Mouse (Mus musculus): ENCODE data around the gene Ptp4a2. TPM values are rescaled to one million over a fixed set of nuclear protein-coding genes. Genes with fewer than 3 reads are reported as not detected.
A peak's percentile ranks its signal among the peaks of the same experiment; 100 is the strongest.

Gene Ptp4a2
- polyA plus RNA-seq, 1 experiment from 2014 or later = 279 TPM

DNA sequence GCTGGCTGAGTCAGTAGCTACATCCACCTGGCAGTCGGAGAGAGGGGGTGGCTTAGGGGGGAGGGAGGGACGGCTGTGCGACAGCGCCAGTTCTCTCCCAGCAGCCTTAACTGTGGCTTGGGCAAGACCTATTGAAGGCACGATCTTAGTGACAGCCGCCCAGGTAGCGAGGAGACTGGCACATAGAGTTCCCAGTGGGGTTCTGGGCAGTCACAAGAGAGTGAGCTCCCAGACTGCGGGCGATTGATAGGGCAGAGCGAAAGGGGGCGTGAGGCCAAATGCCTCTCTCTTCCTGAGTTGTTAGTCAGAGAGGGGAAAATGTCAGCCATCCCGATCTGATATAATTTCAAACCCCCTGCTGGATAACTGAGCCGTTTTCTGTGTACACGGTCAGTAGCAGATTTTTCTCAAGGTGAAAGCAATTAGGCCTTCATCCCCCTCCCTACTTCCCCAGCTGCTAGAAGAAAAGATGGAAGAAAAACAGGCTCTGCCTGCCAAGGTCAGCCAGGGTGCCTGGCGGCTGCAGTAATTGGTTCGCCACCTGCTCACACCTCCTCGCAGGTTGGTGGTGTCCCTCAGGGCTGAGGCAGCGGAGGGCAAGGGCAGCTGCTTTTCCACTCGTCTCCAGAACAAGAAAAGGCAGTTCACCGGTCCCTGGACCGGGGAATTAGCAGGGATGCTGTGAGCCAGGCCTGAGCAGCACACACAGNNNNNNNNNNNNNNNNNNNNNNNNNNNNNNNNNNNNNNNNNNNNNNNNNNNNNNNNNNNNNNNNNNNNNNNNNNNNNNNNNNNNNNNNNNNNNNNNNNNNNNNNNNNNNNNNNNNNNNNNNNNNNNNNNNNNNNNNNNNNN is 39.1 kb upstream of the Ptp4a2 start:
- Histone ChIP-seq H3K4me3 (ENCODE audit: low read depth, low read length) (0 out of 2 replicates have a peak overlapping the region, but pooled peaks have one; percentile 2), H3K27me3 (replicated peaks; ENCODE audit: control insufficient read depth, insufficient read depth, low read length) (no peaks in the 10 kb centered on the region), H3K4me2 (ENCODE audit: low read length) (peak overlapping the region; percentile 44), H3K9ac (ENCODE audit: low read length) (no peak overlapping the region), H3K27ac (ENCODE audit: low read depth) (0 out of 2 replicates have a peak overlapping the region, but pooled peaks have one; percentile 11), H3K9me3 (ENCODE audit: control insufficient read depth, low read length) (no peaks in the 10 kb centered on the region), H3K4me1 (replicated peaks; ENCODE audit: control insufficient read depth, insufficient read depth, low read length) (peaks cover 14% of the 10 kb centered on the region), H3K36me3 (ENCODE audit: control insufficient read depth, insufficient read depth, low read length) (no peaks in the 10 kb centered on the region)
- 5% methylated on average over 21 of the region's 21 CpGs for WGBS
- DNase-seq (ENCODE audit: low spot score) = peak; percentile 67
- ATAC-seq (replicated peaks; ENCODE audit: low FRiP score, low TSS enrichment, low read depth) = 0 out of 2 replicates have a peak, but pooled peaks have one; percentile 12

DNA sequence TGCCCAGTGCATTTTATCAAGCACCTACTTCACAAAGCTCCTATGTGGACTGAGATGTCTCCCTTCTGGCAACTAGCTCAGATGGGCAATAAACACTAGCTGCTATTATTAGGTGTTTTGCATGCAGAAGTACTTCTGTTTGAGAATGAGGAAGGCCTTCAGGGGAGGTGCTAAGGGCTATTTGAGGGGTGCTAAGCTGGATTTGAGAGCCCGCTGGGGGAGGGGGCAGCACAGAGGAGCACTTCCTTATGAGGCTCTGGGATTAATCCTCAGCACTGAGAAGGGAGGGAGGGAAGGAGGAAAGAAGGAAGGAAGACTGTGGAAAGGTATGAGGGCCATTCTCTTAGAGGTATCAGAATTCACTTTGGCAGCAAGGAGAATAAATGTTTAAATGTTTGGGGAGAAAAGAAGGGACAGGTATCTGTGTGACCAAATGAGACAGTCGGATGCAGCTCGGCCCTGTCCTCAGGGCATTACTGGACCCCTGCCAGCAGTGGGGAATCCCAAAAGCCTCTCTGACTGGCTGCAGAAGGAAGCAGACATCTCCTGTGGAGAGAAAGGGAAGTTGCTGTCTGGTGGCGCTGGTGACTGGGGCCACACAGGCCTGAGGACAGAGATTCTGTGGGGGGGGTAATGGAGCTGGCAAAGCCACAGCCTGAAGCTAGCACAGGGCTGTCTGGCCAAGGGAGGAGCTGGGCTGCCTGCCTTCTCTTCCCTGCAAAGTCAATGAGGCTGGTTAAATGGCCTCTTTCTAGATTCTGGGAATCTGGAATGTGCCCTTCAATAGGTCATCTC is 28.9 kb upstream of the Ptp4a2 start:
- peaks cover 5% of the 10 kb centered on the region; the same call in 1 of the 2 replicates for H3K4me1 ChIP-seq (replicated peaks; ENCODE audit: control insufficient read depth, insufficient read depth, low read length)
- no peak for ATAC-seq (replicated peaks; ENCODE audit: low FRiP score, low TSS enrichment, low read depth)
- WGBS = 32% methylated on average over 4 of the region's 4 CpGs
- no peaks in the 10 kb centered on the region for H3K27me3 ChIP-seq (replicated peaks; ENCODE audit: control insufficient read depth, insufficient read depth, low read length)
- no peaks in the 10 kb centered on the region for H3K36me3 ChIP-seq (ENCODE audit: control insufficient read depth, insufficient read depth, low read length)
- H3K9ac ChIP-seq (ENCODE audit: low read length) = no peak overlapping the region
- no peak overlapping the region for H3K4me3 ChIP-seq (ENCODE audit: low read depth, low read length)
- no peak overlapping the region for H3K27ac ChIP-seq (ENCODE audit: low read depth)
- H3K4me2 ChIP-seq (ENCODE audit: low read length) = no peak overlapping the region
- H3K9me3 ChIP-seq (ENCODE audit: control insufficient read depth, low read length) = no peaks in the 10 kb centered on the region
- DNase-seq (ENCODE audit: low spot score) = no peak

DNA sequence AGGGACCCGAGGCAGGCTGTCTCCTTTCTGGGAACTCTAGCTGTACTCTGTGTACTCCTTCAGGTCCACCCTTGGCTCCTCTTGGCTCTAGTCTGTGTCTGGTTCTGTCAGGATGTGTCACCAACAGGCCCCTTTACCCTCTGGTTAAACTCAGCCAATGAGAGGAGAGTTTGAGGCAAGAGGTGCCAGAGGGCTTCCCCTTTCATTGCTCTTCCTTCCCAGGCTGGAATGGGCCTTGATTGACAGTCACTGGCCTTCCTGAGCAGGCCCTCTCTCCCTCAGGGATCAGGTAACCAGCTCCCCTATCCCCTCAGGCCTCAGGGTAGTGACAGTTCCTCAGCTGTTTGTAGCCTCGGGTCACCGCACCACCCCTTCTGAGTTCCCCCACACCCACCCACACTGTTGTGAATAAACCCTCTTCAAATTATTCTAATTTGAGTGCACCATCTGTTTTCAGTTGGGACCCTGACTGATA is 28.1 kb upstream of the Ptp4a2 start:
- Histone ChIP-seq H3K36me3 (ENCODE audit: control insufficient read depth, insufficient read depth, low read length) (no peaks in the 10 kb centered on the region), H3K4me3 (ENCODE audit: low read depth, low read length) (no peak overlapping the region), H3K4me1 (replicated peaks; ENCODE audit: control insufficient read depth, insufficient read depth, low read length) (peaks cover 5% of the 10 kb centered on the region; the same call in 1 of the 2 replicates), H3K9me3 (ENCODE audit: control insufficient read depth, low read length) (0 out of 2 replicates have a peak, but pooled peaks cover 2% of the 10 kb centered on the region), H3K27me3 (replicated peaks; ENCODE audit: control insufficient read depth, insufficient read depth, low read length) (no peaks in the 10 kb centered on the region), H3K9ac (ENCODE audit: low read length) (no peak overlapping the region), H3K27ac (ENCODE audit: low read depth) (no peak overlapping the region), H3K4me2 (ENCODE audit: low read length) (no peak overlapping the region)
- DNase-seq (ENCODE audit: low spot score) (no peak), ATAC-seq (replicated peaks; ENCODE audit: low FRiP score, low TSS enrichment, low read depth) (0 out of 2 replicates have a peak, but pooled peaks have one; percentile 44)
- 43% methylated on average over 3 of the region's 3 CpGs for WGBS

DNA sequence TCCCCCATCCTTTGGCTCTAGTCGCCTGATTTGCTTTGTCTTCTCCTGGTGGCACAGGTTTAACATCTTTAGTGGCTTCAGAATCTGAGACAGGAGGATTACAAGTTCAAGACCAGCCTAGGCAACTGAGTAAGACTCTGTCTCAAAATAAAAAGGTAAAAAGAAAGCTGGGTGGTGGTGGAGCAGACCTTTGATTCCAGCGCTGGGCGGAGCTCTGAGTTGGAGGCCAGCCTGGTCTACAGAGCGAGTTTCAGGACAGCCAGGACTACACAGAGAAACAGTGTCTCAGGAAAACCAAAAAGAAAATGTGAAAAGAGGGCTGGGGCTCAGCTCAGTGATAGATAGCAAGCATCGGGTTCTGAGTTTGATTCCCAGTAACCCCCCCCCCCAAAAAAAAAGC is 27.5 kb upstream of the Ptp4a2 start:
- H3K4me3 ChIP-seq (ENCODE audit: low read depth, low read length) = no peak overlapping the region
- 83% methylated on average over 5 of the region's 5 CpGs for WGBS

DNA sequence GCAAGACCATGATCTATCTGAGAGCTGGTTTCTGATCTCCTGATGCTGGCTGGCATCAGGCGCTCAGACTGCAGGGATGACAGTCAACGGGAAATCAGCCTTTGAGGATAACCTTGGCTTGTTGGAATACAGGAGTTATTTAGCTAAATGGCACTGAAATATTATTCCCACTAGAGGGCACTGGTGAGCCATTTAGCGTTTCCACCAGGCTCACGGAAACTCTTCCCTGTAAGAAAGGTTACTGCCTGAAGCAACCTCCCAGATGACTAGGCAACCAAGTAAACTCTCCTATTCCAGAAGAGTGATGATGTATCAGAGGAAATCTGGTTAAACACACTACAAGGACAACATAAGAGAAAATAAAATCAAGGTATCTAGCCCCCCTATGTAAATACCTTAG is 25.8 kb upstream of the Ptp4a2 start:
- H3K4me2 ChIP-seq (ENCODE audit: low read length) = no peak overlapping the region
- H3K27me3 ChIP-seq (replicated peaks; ENCODE audit: control insufficient read depth, insufficient read depth, low read length) = no peaks in the 10 kb centered on the region
- H3K9me3 ChIP-seq (ENCODE audit: control insufficient read depth, low read length) = 0 out of 2 replicates have a peak, but pooled peaks cover 2% of the 10 kb centered on the region
- no peak overlapping the region for H3K27ac ChIP-seq (ENCODE audit: low read depth)
- 3% methylated on average over 4 of the region's 4 CpGs for WGBS
- ATAC-seq (replicated peaks; ENCODE audit: low FRiP score, low TSS enrichment, low read depth) = no peak
- no peak overlapping the region for H3K4me3 ChIP-seq (ENCODE audit: low read depth, low read length)
- H3K9ac ChIP-seq (ENCODE audit: low read length) = no peak overlapping the region
- H3K4me1 ChIP-seq (replicated peaks; ENCODE audit: control insufficient read depth, insufficient read depth, low read length) = peaks cover 8% of the 10 kb centered on the region; the same call in 1 of the 2 replicates
- peak; percentile 82 for DNase-seq (ENCODE audit: low spot score)
- no peaks in the 10 kb centered on the region for H3K36me3 ChIP-seq (ENCODE audit: control insufficient read depth, insufficient read depth, low read length)

More for the DNA sequence above, 27.5 kb upstream of the Ptp4a2 start:
- H3K27ac ChIP-seq (ENCODE audit: low read depth) = no peak overlapping the region
- no peak overlapping the region for H3K9ac ChIP-seq (ENCODE audit: low read length)
- 0 out of 2 replicates have a peak, but pooled peaks cover 2% of the 10 kb centered on the region for H3K9me3 ChIP-seq (ENCODE audit: control insufficient read depth, low read length)
- no peak for DNase-seq (ENCODE audit: low spot score)
- no peaks in the 10 kb centered on the region for H3K27me3 ChIP-seq (replicated peaks; ENCODE audit: control insufficient read depth, insufficient read depth, low read length)
- no peak overlapping the region for H3K4me2 ChIP-seq (ENCODE audit: low read length)
- ATAC-seq (replicated peaks; ENCODE audit: low FRiP score, low TSS enrichment, low read depth) = no peak
- no peaks in the 10 kb centered on the region for H3K36me3 ChIP-seq (ENCODE audit: control insufficient read depth, insufficient read depth, low read length)
- H3K4me1 ChIP-seq (replicated peaks; ENCODE audit: control insufficient read depth, insufficient read depth, low read length) = peaks cover 5% of the 10 kb centered on the region; the same call in 1 of the 2 replicates

DNA sequence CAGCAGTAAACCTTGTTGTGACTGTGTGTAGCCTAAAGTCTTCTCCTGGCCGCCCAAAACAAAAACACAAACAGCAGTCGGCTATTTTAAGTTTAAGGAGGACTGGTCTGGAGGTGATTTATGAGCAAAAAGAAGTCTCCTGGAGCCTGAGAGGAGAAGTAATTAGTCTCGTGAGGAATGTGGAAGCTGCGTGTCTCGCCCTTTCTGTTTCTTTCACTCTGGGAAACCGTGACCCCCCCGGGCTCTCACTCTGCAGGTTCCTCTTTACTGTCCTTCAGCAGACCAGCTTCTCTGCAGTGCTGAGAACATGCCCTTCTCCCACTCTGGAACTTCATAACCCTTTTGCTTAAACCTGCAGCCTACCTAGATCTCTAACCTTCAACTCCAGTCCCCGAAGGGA is 22.3 kb upstream of the Ptp4a2 start:
- H3K27ac ChIP-seq (ENCODE audit: low read depth) = no peak overlapping the region
- ATAC-seq (replicated peaks; ENCODE audit: low FRiP score, low TSS enrichment, low read depth) = no peak
- WGBS = 29% methylated on average over 8 of the region's 8 CpGs

DNA sequence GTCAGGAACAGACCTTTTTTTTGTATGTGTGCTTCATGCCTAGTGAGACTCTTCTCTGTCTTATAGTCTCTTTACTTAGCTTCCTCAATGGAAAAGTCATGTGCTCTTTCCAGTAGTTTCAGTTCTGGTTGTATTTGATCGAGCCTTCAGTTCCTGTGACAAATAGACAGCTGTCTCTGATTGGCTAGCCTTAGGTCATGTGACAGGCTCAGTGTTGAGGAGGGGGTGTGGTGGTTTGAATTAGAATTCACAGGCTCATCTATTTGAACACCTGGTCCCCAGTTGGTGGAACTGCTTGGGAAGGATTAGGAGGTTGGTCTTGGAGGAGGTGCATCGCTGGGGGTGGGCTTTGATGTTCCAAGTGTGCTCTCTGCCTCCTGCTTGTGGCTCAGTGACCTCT is 21.4 kb upstream of the Ptp4a2 start:
- ATAC-seq (replicated peaks; ENCODE audit: low FRiP score, low TSS enrichment, low read depth) (no peak), DNase-seq (ENCODE audit: low spot score) (no peak)
- H3K27ac ChIP-seq (ENCODE audit: low read depth) = no peak overlapping the region
- 0 out of 2 replicates have a peak, but pooled peaks cover 2% of the 10 kb centered on the region for H3K9me3 ChIP-seq (ENCODE audit: control insufficient read depth, low read length)
- 91% methylated on average over 2 of the region's 2 CpGs for WGBS
- H3K36me3 ChIP-seq (ENCODE audit: control insufficient read depth, insufficient read depth, low read length) = no peaks in the 10 kb centered on the region
- H3K4me3 ChIP-seq (ENCODE audit: low read depth, low read length) = no peak overlapping the region
- no peak overlapping the region for H3K4me2 ChIP-seq (ENCODE audit: low read length)
- no peaks in the 10 kb centered on the region for H3K27me3 ChIP-seq (replicated peaks; ENCODE audit: control insufficient read depth, insufficient read depth, low read length)
- peaks cover 6% of the 10 kb centered on the region; the same call in 1 of the 2 replicates for H3K4me1 ChIP-seq (replicated peaks; ENCODE audit: control insufficient read depth, insufficient read depth, low read length)
- H3K9ac ChIP-seq (ENCODE audit: low read length) = no peak overlapping the region

More for the DNA sequence above, 22.3 kb upstream of the Ptp4a2 start:
- Histone ChIP-seq H3K27me3 (replicated peaks; ENCODE audit: control insufficient read depth, insufficient read depth, low read length) (no peaks in the 10 kb centered on the region), H3K36me3 (ENCODE audit: control insufficient read depth, insufficient read depth, low read length) (no peaks in the 10 kb centered on the region), H3K4me3 (ENCODE audit: low read depth, low read length) (no peak overlapping the region), H3K9me3 (ENCODE audit: control insufficient read depth, low read length) (0 out of 2 replicates have a peak, but pooled peaks cover 2% of the 10 kb centered on the region), H3K4me2 (ENCODE audit: low read length) (no peak overlapping the region), H3K9ac (ENCODE audit: low read length) (no peak overlapping the region), H3K4me1 (replicated peaks; ENCODE audit: control insufficient read depth, insufficient read depth, low read length) (peaks cover 4% of the 10 kb centered on the region; the same call in 1 of the 2 replicates)
- DNase-seq (ENCODE audit: low spot score) = no peak

DNA sequence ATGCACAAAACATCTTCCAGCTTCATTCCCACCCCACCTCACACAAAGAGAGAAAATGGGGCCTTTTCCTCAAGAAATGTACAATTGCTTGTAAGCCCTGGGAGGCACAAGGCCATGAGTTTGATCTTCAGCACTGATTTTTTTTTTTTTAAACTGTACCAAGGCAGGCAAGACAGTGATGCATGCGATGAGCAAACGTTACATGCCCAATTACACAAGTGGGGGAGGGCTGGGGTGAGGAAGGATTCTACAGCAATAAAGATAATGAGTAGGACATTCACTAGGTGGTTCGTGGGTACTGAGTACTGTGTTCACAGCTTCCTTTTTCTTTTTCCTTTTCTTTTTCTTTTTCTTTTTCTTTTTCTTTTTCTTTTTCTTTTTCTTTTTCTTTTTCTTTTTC is 20.5 kb upstream of the Ptp4a2 start:
- peaks cover 13% of the 10 kb centered on the region for H3K4me1 ChIP-seq (replicated peaks; ENCODE audit: control insufficient read depth, insufficient read depth, low read length)
- H3K9me3 ChIP-seq (ENCODE audit: control insufficient read depth, low read length) = 0 out of 2 replicates have a peak, but pooled peaks cover 2% of the 10 kb centered on the region
- no peaks in the 10 kb centered on the region for H3K36me3 ChIP-seq (ENCODE audit: control insufficient read depth, insufficient read depth, low read length)
- no peak for ATAC-seq (replicated peaks; ENCODE audit: low FRiP score, low TSS enrichment, low read depth)
- no peaks in the 10 kb centered on the region for H3K27me3 ChIP-seq (replicated peaks; ENCODE audit: control insufficient read depth, insufficient read depth, low read length)
- H3K9ac ChIP-seq (ENCODE audit: low read length) = no peak overlapping the region
- 59% methylated on average over 3 of the region's 3 CpGs for whole genome bisulfite sequencing
- no peak overlapping the region for H3K4me3 ChIP-seq (ENCODE audit: low read depth, low read length)
- no peak overlapping the region for H3K4me2 ChIP-seq (ENCODE audit: low read length)
- no peak overlapping the region for H3K27ac ChIP-seq (ENCODE audit: low read depth)
- no peak for DNase-seq (ENCODE audit: low spot score)

All from intestine, embryonic 14.5 days (tissue).